Mouse (Mus musculus): ENCODE measurements around the gene Nudcd3. TPM values are rescaled to one million over a fixed set of nuclear protein-coding genes. Genes with fewer than 3 reads are reported as not detected.
A peak's percentile ranks its signal among the peaks of the same experiment; 100 is the strongest.

Gene Nudcd3
- polyA plus RNA-seq, 1 experiment from 2014 or later, result 17.2 TPM

GRCm38 (mm10) chr11:6183246-6183645, 17.0 kb downstream of the Nudcd3 start:
- no peaks in the 10 kb centered on the region for H3K27me3 ChIP-seq (replicated peaks; ENCODE audit: control insufficient read depth, insufficient read depth, low read length)
- H3K36me3 ChIP-seq (ENCODE audit: control insufficient read depth, insufficient read depth), result peaks cover 4% of the 10 kb centered on the region; the same call in 1 of the 2 replicates
- no peak for TF ChIP-seq CTCF (IDR thresholded peaks at IDR 0.05; ENCODE audit: low read depth)
- H3K4me3 ChIP-seq (ENCODE audit: low read depth, low read length), result no peak overlapping the region
- H3K4me1 ChIP-seq (replicated peaks; ENCODE audit: control insufficient read depth, insufficient read depth, low read length), result peaks cover 3% of the 10 kb centered on the region; the same call in 1 of the 2 replicates
- H3K4me2 ChIP-seq (replicated peaks; ENCODE audit: low read depth), result no peak overlapping the region
- no peak for ATAC-seq
- no peak overlapping the region for H3K9ac ChIP-seq (ENCODE audit: low read depth, low read length)
- no peaks in the 10 kb centered on the region for H3K9me3 ChIP-seq (ENCODE audit: control insufficient read depth)
- 77% methylated on average over 2 of the region's 2 CpGs for WGBS
- no peak overlapping the region for H3K27ac ChIP-seq (ENCODE audit: low read depth, low read length)

- Histone ChIP-seq H3K4me2 (replicated peaks; ENCODE audit: low read depth) (no peak overlapping the region), H3K4me3 (ENCODE audit: low read depth, low read length) (no peak overlapping the region), H3K27ac (ENCODE audit: low read depth, low read length) (no peak overlapping the region), H3K36me3 (ENCODE audit: control insufficient read depth, insufficient read depth) (no peaks in the 10 kb centered on the region), H3K4me1 (replicated peaks; ENCODE audit: control insufficient read depth, insufficient read depth, low read length) (peaks cover 3% of the 10 kb centered on the region; the same call in 1 of the 2 replicates), H3K27me3 (replicated peaks; ENCODE audit: control insufficient read depth, insufficient read depth, low read length) (no peaks in the 10 kb centered on the region), H3K9ac (ENCODE audit: low read depth, low read length) (no peak overlapping the region), H3K9me3 (ENCODE audit: control insufficient read depth) (no peaks in the 10 kb centered on the region)
- TF ChIP-seq CTCF (IDR thresholded peaks at IDR 0.05; ENCODE audit: low read depth), result peak; percentile 35
- 67% methylated on average over 6 of the region's 6 CpGs for WGBS
- ATAC-seq, result no peak
Observed at GRCm38 (mm10) chr11:6180811-6181399, 19.3 kb downstream of the Nudcd3 start.

GRCm38 (mm10) chr11:6179194-6179593, 21.0 kb downstream of the Nudcd3 start:
- Histone ChIP-seq H3K27ac (ENCODE audit: low read depth, low read length) (no peak overlapping the region), H3K4me3 (ENCODE audit: low read depth, low read length) (no peak overlapping the region), H3K4me2 (replicated peaks; ENCODE audit: low read depth) (no peak overlapping the region), H3K27me3 (replicated peaks; ENCODE audit: control insufficient read depth, insufficient read depth, low read length) (no peaks in the 10 kb centered on the region), H3K36me3 (ENCODE audit: control insufficient read depth, insufficient read depth) (no peaks in the 10 kb centered on the region), H3K9me3 (ENCODE audit: control insufficient read depth) (no peaks in the 10 kb centered on the region), H3K4me1 (replicated peaks; ENCODE audit: control insufficient read depth, insufficient read depth, low read length) (peaks cover 11% of the 10 kb centered on the region), H3K9ac (ENCODE audit: low read depth, low read length) (no peak overlapping the region)
- no peak for TF ChIP-seq CTCF (IDR thresholded peaks at IDR 0.05; ENCODE audit: low read depth)
- ATAC-seq, result no peak
- WGBS, result 27% methylated on average over 8 of the region's 8 CpGs

GRCm38 (mm10) chr11:6178673-6179166, 21.5 kb downstream of the Nudcd3 start:
- no peak for ATAC-seq
- 45% methylated on average over 2 of the region's 2 CpGs for WGBS

GRCm38 (mm10) chr11:6177781-6178420, 22.3 kb downstream of the Nudcd3 start:
- 84% methylated on average over 8 of the region's 8 CpGs for WGBS
- no peak for ATAC-seq
- H3K4me2 ChIP-seq (replicated peaks; ENCODE audit: low read depth), result no peak overlapping the region
- no peaks in the 10 kb centered on the region for H3K36me3 ChIP-seq (ENCODE audit: control insufficient read depth, insufficient read depth)
- no peak overlapping the region for H3K9ac ChIP-seq (ENCODE audit: low read depth, low read length)
- H3K4me1 ChIP-seq (replicated peaks; ENCODE audit: control insufficient read depth, insufficient read depth, low read length), result peaks cover 8% of the 10 kb centered on the region
- TF ChIP-seq CTCF (IDR thresholded peaks at IDR 0.05; ENCODE audit: low read depth), result no peak
- no peak overlapping the region for H3K4me3 ChIP-seq (ENCODE audit: low read depth, low read length)
- no peaks in the 10 kb centered on the region for H3K27me3 ChIP-seq (replicated peaks; ENCODE audit: control insufficient read depth, insufficient read depth, low read length)
- no peak overlapping the region for H3K27ac ChIP-seq (ENCODE audit: low read depth, low read length)
- H3K9me3 ChIP-seq (ENCODE audit: control insufficient read depth), result no peaks in the 10 kb centered on the region

More at GRCm38 (mm10) chr11:6178673-6179166, 21.5 kb downstream of the Nudcd3 start:
- Histone ChIP-seq H3K27ac (ENCODE audit: low read depth, low read length) (no peak overlapping the region), H3K4me3 (ENCODE audit: low read depth, low read length) (no peak overlapping the region), H3K4me1 (replicated peaks; ENCODE audit: control insufficient read depth, insufficient read depth, low read length) (peaks cover 8% of the 10 kb centered on the region), H3K27me3 (replicated peaks; ENCODE audit: control insufficient read depth, insufficient read depth, low read length) (no peaks in the 10 kb centered on the region), H3K9me3 (ENCODE audit: control insufficient read depth) (no peaks in the 10 kb centered on the region), H3K36me3 (ENCODE audit: control insufficient read depth, insufficient read depth) (no peaks in the 10 kb centered on the region), H3K4me2 (replicated peaks; ENCODE audit: low read depth) (no peak overlapping the region), H3K9ac (ENCODE audit: low read depth, low read length) (no peak overlapping the region)
- no peak for TF ChIP-seq CTCF (IDR thresholded peaks at IDR 0.05; ENCODE audit: low read depth)

GRCm38 (mm10) chr11:6175506-6175905, 24.7 kb downstream of the Nudcd3 start:
- no peak overlapping the region for H3K4me3 ChIP-seq (ENCODE audit: low read depth, low read length)
- no peak for ATAC-seq
- peaks cover 8% of the 10 kb centered on the region for H3K4me1 ChIP-seq (replicated peaks; ENCODE audit: control insufficient read depth, insufficient read depth, low read length)
- no peaks in the 10 kb centered on the region for H3K9me3 ChIP-seq (ENCODE audit: control insufficient read depth)
- H3K27me3 ChIP-seq (replicated peaks; ENCODE audit: control insufficient read depth, insufficient read depth, low read length), result no peaks in the 10 kb centered on the region
- WGBS, result 60% methylated on average over 1 of the region's 1 CpGs
- TF ChIP-seq CTCF (IDR thresholded peaks at IDR 0.05; ENCODE audit: low read depth), result no peak
- H3K9ac ChIP-seq (ENCODE audit: low read depth, low read length), result no peak overlapping the region
- H3K27ac ChIP-seq (ENCODE audit: low read depth, low read length), result no peak overlapping the region
- H3K4me2 ChIP-seq (replicated peaks; ENCODE audit: low read depth), result no peak overlapping the region
- no peaks in the 10 kb centered on the region for H3K36me3 ChIP-seq (ENCODE audit: control insufficient read depth, insufficient read depth)

All from intestine, postnatal 0 days (tissue).